Mouse (Mus musculus): ENCODE data around the gene Ung.

DNA sequence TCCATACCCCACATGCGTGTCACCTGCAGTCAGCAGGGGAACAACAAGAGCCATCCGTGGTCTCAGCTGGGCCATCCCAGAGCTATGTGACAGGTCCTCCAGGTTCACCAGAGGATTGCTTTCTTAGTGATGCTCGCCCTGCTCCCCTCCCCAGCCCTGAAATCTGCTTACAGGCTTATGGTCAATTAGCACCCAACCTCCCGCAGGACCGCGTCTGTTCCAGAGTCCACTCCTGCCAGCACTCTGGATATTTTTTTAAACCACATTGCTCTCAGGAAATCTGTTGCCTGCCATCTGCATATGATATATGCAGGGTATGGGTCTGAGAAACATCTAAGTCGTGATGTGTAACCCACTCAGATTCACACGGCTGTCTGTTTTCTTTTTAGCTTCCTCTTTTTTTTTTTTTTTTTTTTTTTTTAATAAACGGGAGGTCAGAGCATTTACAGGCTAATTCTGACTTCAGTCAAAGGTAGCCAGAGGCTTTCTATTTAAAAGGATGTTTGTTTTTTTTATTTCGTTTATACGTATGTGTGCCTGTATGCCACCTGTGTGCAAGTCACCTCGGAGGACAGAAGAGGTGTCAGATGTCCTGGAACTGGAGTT, 42.2 kb upstream of the Ung start:
- TF ChIP-seq EP300 (IDR thresholded peaks at IDR 0.05; ENCODE audit: low read depth) (no peak), CTCF (IDR thresholded peaks at IDR 0.05; ENCODE audit: low read depth) (no peak)
